Mouse (Mus musculus): ENCODE data around the gene B3gnt9.

B3gnt9 gene

GRCm38 (mm10) chr8:105217926-105218522, 36.9 kb downstream of the B3gnt9 start:
- DNase-seq (ENCODE audit: low read depth, low spot score), result peak; percentile 80

GRCm38 (mm10) chr8:105214104-105214503, 40.8 kb downstream of the B3gnt9 start:
- no peak for DNase-seq (ENCODE audit: low read depth, low spot score)

- DNase-seq (ENCODE audit: low read depth, low spot score), result no peak
Measured at GRCm38 (mm10) chr8:105209153-105210110, 45.5 kb downstream of the B3gnt9 start.

GRCm38 (mm10) chr8:105207675-105208273, 47.2 kb downstream of the B3gnt9 start:
- DNase-seq (ENCODE audit: low read depth, low spot score), result no peak

- no peak for DNase-seq (ENCODE audit: low read depth, low spot score)
Measured at GRCm38 (mm10) chr8:105206766-105207275, 48.1 kb downstream of the B3gnt9 start.

- DNase-seq (ENCODE audit: low read depth, low spot score), result no peak
Measured at GRCm38 (mm10) chr8:105205748-105206147, 49.2 kb downstream of the B3gnt9 start.

Data from ES-CJ7 (cell line).